Mouse (Mus musculus) T-helper 1 cell (primary cell): ENCODE results near the gene Ror2.

Experiments used
- in situ Hi-C: fragments of 300-600 bp; cut with MboI, MseI; formaldehyde crosslinking; loops from one replicate; pipeline ENCODE4 v1.15.1; 2025; ENCODE audit warnings: high pct_unique_total_duplicates

The Ror2 gene

GRCm38 (mm10) chr13:53274771-53275170, 11.2 kb downstream of the Ror2 start:
- in situ Hi-C loops, result no loop called here

- in situ Hi-C loops, result no loop called here
Measured at GRCm38 (mm10) chr13:53271595-53271994, 14.3 kb downstream of the Ror2 start.

GRCm38 (mm10) chr13:53270549-53270948, 15.4 kb downstream of the Ror2 start:
- in situ Hi-C loops, result no loop called here

- in situ Hi-C loops, result no loop called here
Measured at GRCm38 (mm10) chr13:53268541-53268940, 17.4 kb downstream of the Ror2 start.

- in situ Hi-C loops, result no loop called here
Measured at GRCm38 (mm10) chr13:53267849-53268248, 18.1 kb downstream of the Ror2 start.

- in situ Hi-C loops, result no loop called here
Measured at GRCm38 (mm10) chr13:53267155-53267554, 18.8 kb downstream of the Ror2 start.

- in situ Hi-C loops, result no loop called here
Measured at GRCm38 (mm10) chr13:53266543-53266951, 19.4 kb downstream of the Ror2 start.

GRCm38 (mm10) chr13:53264896-53265295, 21.0 kb downstream of the Ror2 start:
- in situ Hi-C loops, result no loop called here

GRCm38 (mm10) chr13:53262509-53263250, 23.2 kb downstream of the Ror2 start:
- in situ Hi-C loops, result no loop called here

- in situ Hi-C loops, result no loop called here
Measured at GRCm38 (mm10) chr13:53261106-53261771, 24.7 kb downstream of the Ror2 start.

- in situ Hi-C loops, result no loop called here
Measured at GRCm38 (mm10) chr13:53258943-53259342, 27.0 kb downstream of the Ror2 start.

- in situ Hi-C loops, result no loop called here
Measured at GRCm38 (mm10) chr13:53258497-53258896, 27.4 kb downstream of the Ror2 start.

- in situ Hi-C loops, result loop anchor here (5.0 kb wide), 1 partner anchor 101 kb away; no protein-coding TSS in a partner anchor
Measured at GRCm38 (mm10) chr13:53253255-53253654, 32.7 kb downstream of the Ror2 start.

- in situ Hi-C loops, result no loop called here
Measured at GRCm38 (mm10) chr13:53248586-53249401, 37.1 kb downstream of the Ror2 start.

- in situ Hi-C loops, result no loop called here
Measured at GRCm38 (mm10) chr13:53248080-53248479, 37.8 kb downstream of the Ror2 start.

- in situ Hi-C loops, result no loop called here
Measured at GRCm38 (mm10) chr13:53247175-53247574, 38.7 kb downstream of the Ror2 start.

- in situ Hi-C loops, result no loop called here
Measured at GRCm38 (mm10) chr13:53244151-53244550, 41.8 kb downstream of the Ror2 start.

- in situ Hi-C loops, result no loop called here
Measured at GRCm38 (mm10) chr13:53237455-53237854, 48.5 kb downstream of the Ror2 start.

- in situ Hi-C loops, result no loop called here
Measured at GRCm38 (mm10) chr13:53236434-53237401, 49.2 kb downstream of the Ror2 start.

- in situ Hi-C loops, result no loop called here
Measured at GRCm38 (mm10) chr13:53235953-53236352, 50.0 kb downstream of the Ror2 start.

GRCm38 (mm10) chr13:53234844-53235243, 51.1 kb downstream of the Ror2 start:
- in situ Hi-C loops, result no loop called here
